Mouse (Mus musculus) stomach, embryonic 16.5 days (tissue): ENCODE data around the gene Ccdc91. TPM values are rescaled to one million over a fixed set of nuclear protein-coding genes. Genes with fewer than 3 reads are reported as not detected.

Experiments used
- ATAC-seq: fragments of 200-750 bp; cut with Nextera tagmentation; 2 replicates; pipeline ENCODE4 v1.8.0; 2017; ENCODE audit warnings: moderate number of reproducible peaks, moderate TSS enrichment; ENCODE audit not compliant: insufficient read depth, low FRiP score
- H3K27ac ChIP-seq: fragments of 300-500 bp; sonication (generic); 2 replicates; pipeline ENCODE4 v1.5.1; 2014; ENCODE audit warnings: low read length
- H3K27me3 ChIP-seq: fragments of 300-500 bp; sonication (generic); 2 replicates; pipeline ENCODE4 v1.6.1; 2014; ENCODE audit warnings: low read length, control low read depth, mixed read lengths; ENCODE audit not compliant: control insufficient read depth, insufficient read depth
- H3K36me3 ChIP-seq: fragments of 300-500 bp; sonication (generic); 2 replicates; pipeline ENCODE4 v1.6.1; 2014; ENCODE audit warnings: low read length; ENCODE audit not compliant: control insufficient read depth, insufficient read depth
- H3K4me1 ChIP-seq: fragments of 300-500 bp; sonication (generic); 2 replicates; pipeline ENCODE4 v1.6.1; 2014; ENCODE audit warnings: low read length, control low read depth, mixed read lengths; ENCODE audit not compliant: control insufficient read depth, insufficient read depth
- H3K4me2 ChIP-seq: fragments of 300-500 bp; sonication (generic); 2 replicates; pipeline ENCODE4 v1.6.1; 2014; ENCODE audit warnings: low read depth, low read length, mixed read lengths
- H3K4me3 ChIP-seq: fragments of 300-500 bp; sonication (generic); replicated peaks from 2 replicates; pipeline ENCODE4 v1.5.1; 2014; ENCODE audit warnings: mild to moderate bottlenecking, low read length
- H3K9ac ChIP-seq: fragments of 300-500 bp; sonication (generic); 2 replicates; pipeline ENCODE4 v1.6.1; 2014; ENCODE audit warnings: low read length
- H3K9me3 ChIP-seq: fragments of 300-500 bp; sonication (generic); replicated peaks from 2 replicates; pipeline ENCODE4 v1.6.1; 2016; ENCODE audit warnings: low read length, control low read depth; ENCODE audit not compliant: control insufficient read depth
- WGBS: fragments of 180-500 bp; shearing (Covaris S2); extraction: QIAGEN DNeasy Blood & Tissue Kit; methylation state at CpG from one replicate; pipeline ENCODE4 v1.1.7; 2014; 5-methylcytosine and 5-hydroxymethylcytosine counted together
- polyA plus RNA-seq: library from polyadenylated mRNA; unstranded; fragments of >200 nt; fragmentation: Nextera tagmentation; extraction: Ambion mirVana; gene quantifications from 2 replicates; pipeline ENCODE4 v1.2.1, GENCODE M21; 2015

The Ccdc91 gene
- polyA plus RNA-seq, 1 experiment from 2014 or later = 26.4 TPM

- Histone ChIP-seq H3K4me3 (no peak overlapping the region), H3K9ac (no peak overlapping the region), H3K36me3 (no peaks in the 10 kb centered on the region), H3K27me3 (no peaks in the 10 kb centered on the region), H3K4me1 (peaks cover 7% of the 10 kb centered on the region; the same call in 1 of the 2 replicates), H3K4me2 (no peak overlapping the region), H3K9me3 (no peaks in the 10 kb centered on the region), H3K27ac (no peak overlapping the region)
- ATAC-seq = no peak
- 51% methylated on average over 9 of the region's 9 CpGs for WGBS
Observed at GRCm38 (mm10) chr6:147506074-147506473, 30.4 kb downstream of the Ccdc91 start.

GRCm38 (mm10) chr6:147506496-147506895 lies 30.9 kb downstream of the Ccdc91 start:
- Histone ChIP-seq H3K9me3 (no peaks in the 10 kb centered on the region), H3K4me2 (no peak overlapping the region), H3K9ac (no peak overlapping the region), H3K4me3 (no peak overlapping the region), H3K27me3 (no peaks in the 10 kb centered on the region), H3K4me1 (peaks cover 7% of the 10 kb centered on the region; the same call in 1 of the 2 replicates), H3K27ac (no peak overlapping the region), H3K36me3 (no peaks in the 10 kb centered on the region)
- WGBS = 56% methylated on average over 10 of the region's 10 CpGs
- ATAC-seq = no peak

GRCm38 (mm10) chr6:147507186-147507585 lies 31.6 kb downstream of the Ccdc91 start:
- Histone ChIP-seq H3K4me2 (no peak overlapping the region), H3K9me3 (no peaks in the 10 kb centered on the region), H3K4me1 (peaks cover 7% of the 10 kb centered on the region; the same call in 1 of the 2 replicates), H3K4me3 (no peak overlapping the region), H3K27ac (no peak overlapping the region), H3K9ac (no peak overlapping the region), H3K27me3 (no peaks in the 10 kb centered on the region), H3K36me3 (no peaks in the 10 kb centered on the region)
- no peak for ATAC-seq
- 81% methylated on average over 6 of the region's 6 CpGs for WGBS

- 86% methylated on average over 2 of the region's 2 CpGs for WGBS
- Histone ChIP-seq H3K4me3 (no peak overlapping the region), H3K36me3 (no peaks in the 10 kb centered on the region), H3K4me2 (no peak overlapping the region), H3K4me1 (peaks cover 7% of the 10 kb centered on the region; the same call in 1 of the 2 replicates), H3K9ac (no peak overlapping the region), H3K27me3 (no peaks in the 10 kb centered on the region), H3K27ac (no peak overlapping the region), H3K9me3 (no peaks in the 10 kb centered on the region)
- ATAC-seq = no peak; the same call in 1 of the 2 replicates
Observed at GRCm38 (mm10) chr6:147510516-147510915, 34.9 kb downstream of the Ccdc91 start.

GRCm38 (mm10) chr6:147517909-147518308 lies 42.3 kb downstream of the Ccdc91 start:
- H3K4me1 ChIP-seq = no peaks in the 10 kb centered on the region
- H3K9me3 ChIP-seq = no peaks in the 10 kb centered on the region
- H3K4me3 ChIP-seq = no peak overlapping the region
- H3K4me2 ChIP-seq = no peak overlapping the region
- H3K36me3 ChIP-seq = no peaks in the 10 kb centered on the region
- no peak overlapping the region for H3K9ac ChIP-seq
- H3K27me3 ChIP-seq = no peaks in the 10 kb centered on the region
- ATAC-seq = no peak
- 83% methylated on average over 8 of the region's 8 CpGs for WGBS
- H3K27ac ChIP-seq = no peak overlapping the region

- H3K27ac ChIP-seq = no peak overlapping the region
- H3K9me3 ChIP-seq = no peaks in the 10 kb centered on the region
- H3K4me1 ChIP-seq = no peaks in the 10 kb centered on the region
- no peak overlapping the region for H3K4me3 ChIP-seq
- H3K27me3 ChIP-seq = no peaks in the 10 kb centered on the region
- H3K36me3 ChIP-seq = no peaks in the 10 kb centered on the region
- ATAC-seq = no peak
- H3K4me2 ChIP-seq = no peak overlapping the region
- H3K9ac ChIP-seq = no peak overlapping the region
Observed at GRCm38 (mm10) chr6:147525236-147525635, 49.6 kb downstream of the Ccdc91 start.

GRCm38 (mm10) chr6:147534971-147535370 lies 59.3 kb downstream of the Ccdc91 start:
- H3K4me1 ChIP-seq = no peaks in the 10 kb centered on the region
- WGBS = 92% methylated on average over 5 of the region's 5 CpGs
- no peak overlapping the region for H3K27ac ChIP-seq
- no peaks in the 10 kb centered on the region for H3K27me3 ChIP-seq
- no peak overlapping the region for H3K4me2 ChIP-seq
- no peaks in the 10 kb centered on the region for H3K36me3 ChIP-seq
- H3K4me3 ChIP-seq = no peak overlapping the region
- H3K9me3 ChIP-seq = no peaks in the 10 kb centered on the region
- H3K9ac ChIP-seq = no peak overlapping the region
- ATAC-seq = no peak

- Histone ChIP-seq H3K36me3 (no peaks in the 10 kb centered on the region), H3K9me3 (no peaks in the 10 kb centered on the region), H3K9ac (no peak overlapping the region), H3K4me2 (no peak overlapping the region), H3K27ac (no peak overlapping the region), H3K27me3 (no peaks in the 10 kb centered on the region), H3K4me1 (no peaks in the 10 kb centered on the region), H3K4me3 (no peak overlapping the region)
- 78% methylated on average over 5 of the region's 5 CpGs for WGBS
- no peak for ATAC-seq
Observed at GRCm38 (mm10) chr6:147538236-147538635, 62.6 kb downstream of the Ccdc91 start.

- no peaks in the 10 kb centered on the region for H3K4me1 ChIP-seq
- no peak overlapping the region for H3K4me2 ChIP-seq
- H3K9me3 ChIP-seq = no peaks in the 10 kb centered on the region
- no peak overlapping the region for H3K9ac ChIP-seq
- H3K4me3 ChIP-seq = no peak overlapping the region
- H3K27me3 ChIP-seq = no peaks in the 10 kb centered on the region
- no peak for ATAC-seq
- H3K36me3 ChIP-seq = no peaks in the 10 kb centered on the region
- WGBS = 88% methylated on average over 7 of the region's 7 CpGs
- H3K27ac ChIP-seq = no peak overlapping the region
Observed at GRCm38 (mm10) chr6:147539056-147539600, 63.5 kb downstream of the Ccdc91 start.
